Mouse (Mus musculus) embryonic fibroblast, embryonic 13.5 days (primary cell): ENCODE data around the gene Mip.

Experiments
- CTCF ChIP-seq: IDR thresholded peaks from 2 replicates; pipeline ENCODE4 v1.5.1; 2011; ENCODE audit warnings: mild to moderate bottlenecking, control low read depth, low read length, moderate library complexity, borderline replicate concordance; ENCODE audit not compliant: insufficient read depth
- POLR2A ChIP-seq: IDR thresholded peaks from 2 replicates; pipeline ENCODE4 v1.6.1; 2011; ENCODE audit warnings: low read depth, mild to moderate bottlenecking, control low read depth, low read length, moderate library complexity

- TF ChIP-seq POLR2A (no peak), CTCF (no peak)
Measured at GRCm38 (mm10) chr10:128270866-128271265, 45.2 kb downstream of the Mip start.
